Mouse (Mus musculus) forebrain, embryonic 11.5 days (tissue): Measurements from ENCODE around the gene C1ql4. TPM values are rescaled to one million over a fixed set of nuclear protein-coding genes. Genes with fewer than 3 reads are reported as not detected.
A peak's percentile ranks its signal among the peaks of the same experiment; 100 is the strongest.

Experiments
- ATAC-seq: fragments of 200-750 bp; cut with Nextera tagmentation; replicated peaks from 2 replicates; pipeline ENCODE4 v1.8.0; 2017; ENCODE audit warnings: moderate TSS enrichment; ENCODE audit not compliant: low FRiP score
- DNase-seq: peaks from one replicate; pipeline ENCODE4 v3.0.0-alpha.2; 2017; ENCODE audit warnings: low spot score
- H3K27ac ChIP-seq: fragments of 300-500 bp; sonication (generic); 2 replicates; pipeline ENCODE4 v1.5.1; 2014; ENCODE audit warnings: low read depth, low read length
- H3K27me3 ChIP-seq: fragments of 300-500 bp; sonication (generic); 2 replicates; pipeline ENCODE4 v1.6.1; 2014; ENCODE audit warnings: mild to moderate bottlenecking, low read length, mixed read lengths; ENCODE audit not compliant: control insufficient read depth, insufficient read depth
- H3K36me3 ChIP-seq: fragments of 300-500 bp; sonication (generic); 2 replicates; pipeline ENCODE4 v1.6.1; 2014; ENCODE audit warnings: mild to moderate bottlenecking, low read length, moderate library complexity, mixed read lengths; ENCODE audit not compliant: control insufficient read depth, insufficient read depth
- H3K4me1 ChIP-seq: fragments of 300-500 bp; sonication (generic); replicated peaks from 2 replicates; pipeline ENCODE4 v1.6.1; 2014; ENCODE audit warnings: low read length, mixed read lengths; ENCODE audit not compliant: control insufficient read depth, insufficient read depth
- H3K4me2 ChIP-seq: fragments of 300-500 bp; sonication (generic); 2 replicates; pipeline ENCODE4 v1.6.1; 2014; ENCODE audit warnings: low read depth, mild to moderate bottlenecking, low read length, moderate library complexity, mixed read lengths; ENCODE audit not compliant: severe bottlenecking
- H3K4me3 ChIP-seq: fragments of 300-500 bp; sonication (generic); 2 replicates; pipeline ENCODE4 v1.5.1; 2014; ENCODE audit warnings: low read depth, low read length
- H3K9ac ChIP-seq: fragments of 300-500 bp; sonication (generic); 2 replicates; pipeline ENCODE4 v1.6.1; 2014; ENCODE audit warnings: low read length
- H3K9me3 ChIP-seq: fragments of 300-500 bp; sonication (generic); 2 replicates; pipeline ENCODE4 v1.6.1; 2016; ENCODE audit warnings: low read length, mixed read lengths; ENCODE audit not compliant: control insufficient read depth
- WGBS: fragments of 180-500 bp; shearing (Covaris S2); extraction: QIAGEN DNeasy Blood & Tissue Kit; methylation state at CpG from one replicate; pipeline ENCODE4 v1.1.7; 2014; 5-methylcytosine and 5-hydroxymethylcytosine counted together
- polyA plus RNA-seq: library from polyadenylated mRNA; unstranded; fragments of >200 nt; fragmentation: Nextera tagmentation; extraction: Ambion mirVana; gene quantifications from 2 replicates; pipeline ENCODE4 v1.2.1, GENCODE M21; 2014

The C1ql4 gene
- polyA plus RNA-seq, 1 experiment from 2014 or later: 0.12 TPM

DNA sequence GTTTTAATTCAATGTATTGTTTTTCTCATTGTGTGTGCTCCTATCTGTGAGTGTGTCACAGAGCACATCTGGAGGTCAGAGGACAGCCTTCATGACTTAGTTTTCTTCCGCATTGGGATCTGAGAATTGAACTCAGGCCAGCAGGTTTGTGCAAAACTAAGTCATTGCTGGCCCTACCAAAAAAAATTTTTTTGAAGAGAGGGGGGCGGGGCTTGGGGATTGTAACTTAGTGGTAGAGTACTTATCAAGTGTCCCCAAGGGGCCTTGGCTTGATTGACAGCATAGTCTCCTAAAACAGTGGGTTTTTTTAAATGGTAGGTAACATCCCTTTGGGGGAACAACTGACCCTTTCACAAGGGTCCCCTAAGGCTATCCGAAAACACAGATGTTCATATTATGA is 23.5 kb upstream of the C1ql4 start:
- no peak overlapping the region for H3K9ac ChIP-seq
- ATAC-seq (no peak), DNase-seq (no peak)
- H3K27me3 ChIP-seq: no peaks in the 10 kb centered on the region
- no peak overlapping the region for H3K27ac ChIP-seq
- no peaks in the 10 kb centered on the region for H3K4me1 ChIP-seq
- H3K36me3 ChIP-seq: no peaks in the 10 kb centered on the region
- 91% methylated on average over 3 of the region's 3 CpGs for WGBS
- H3K4me3 ChIP-seq: no peak overlapping the region
- no peaks in the 10 kb centered on the region for H3K9me3 ChIP-seq
- no peak overlapping the region for H3K4me2 ChIP-seq

DNA sequence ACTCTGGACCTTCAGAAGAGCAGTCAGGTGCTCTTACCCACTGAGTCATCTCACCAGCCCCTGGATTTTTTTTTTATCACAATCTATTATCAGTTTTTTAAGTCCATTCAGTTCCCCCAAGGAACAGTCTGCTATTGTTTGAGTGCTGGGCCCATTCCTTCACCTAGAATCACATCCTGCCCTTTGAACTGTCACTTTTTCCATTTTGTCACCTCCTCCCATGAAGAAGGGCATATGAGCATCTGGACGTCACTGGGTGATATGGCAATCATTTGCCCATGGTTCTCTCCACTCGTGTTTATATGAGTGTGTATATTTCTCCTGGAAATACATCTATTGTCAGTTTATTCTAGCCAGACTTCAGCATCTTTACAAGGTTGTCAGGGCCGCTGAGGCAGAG is 20.2 kb upstream of the C1ql4 start:
- no peaks in the 10 kb centered on the region for H3K36me3 ChIP-seq
- 89% methylated on average over 3 of the region's 3 CpGs for WGBS
- H3K27ac ChIP-seq: no peak overlapping the region

DNA sequence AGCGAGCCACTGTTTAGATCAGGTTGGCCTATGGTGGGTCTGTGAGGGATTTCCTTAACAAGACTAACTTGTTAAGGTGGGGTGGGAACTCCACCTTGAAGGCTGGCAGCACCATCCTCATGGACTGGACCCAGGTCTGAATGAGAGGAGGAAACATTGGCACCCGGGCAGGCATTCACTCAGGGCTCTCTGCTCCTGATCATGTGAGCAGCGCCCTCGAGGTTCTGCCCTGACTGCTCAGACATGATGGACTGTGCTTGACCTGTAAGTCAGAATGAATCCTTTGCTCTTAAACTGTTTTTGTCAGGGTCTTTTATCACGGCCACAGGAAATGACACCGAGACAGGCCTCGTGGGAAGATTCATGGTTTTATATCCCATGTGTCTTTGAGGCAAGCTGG is 17.6 kb upstream of the C1ql4 start:
- Histone ChIP-seq H3K27ac (no peak overlapping the region), H3K36me3 (no peaks in the 10 kb centered on the region), H3K4me2 (no peak overlapping the region), H3K4me3 (no peak overlapping the region), H3K27me3 (no peaks in the 10 kb centered on the region), H3K9me3 (no peaks in the 10 kb centered on the region), H3K9ac (no peak overlapping the region), H3K4me1 (no peaks in the 10 kb centered on the region)
- DNase-seq: no peak
- WGBS: 89% methylated on average over 7 of the region's 7 CpGs
- ATAC-seq: no peak

More for the DNA sequence above, 20.2 kb upstream of the C1ql4 start:
- H3K4me2 ChIP-seq: no peak overlapping the region
- H3K27me3 ChIP-seq: no peaks in the 10 kb centered on the region
- no peak overlapping the region for H3K9ac ChIP-seq
- H3K9me3 ChIP-seq: no peaks in the 10 kb centered on the region
- H3K4me1 ChIP-seq: no peaks in the 10 kb centered on the region
- ATAC-seq (no peak), DNase-seq (no peak)
- no peak overlapping the region for H3K4me3 ChIP-seq

DNA sequence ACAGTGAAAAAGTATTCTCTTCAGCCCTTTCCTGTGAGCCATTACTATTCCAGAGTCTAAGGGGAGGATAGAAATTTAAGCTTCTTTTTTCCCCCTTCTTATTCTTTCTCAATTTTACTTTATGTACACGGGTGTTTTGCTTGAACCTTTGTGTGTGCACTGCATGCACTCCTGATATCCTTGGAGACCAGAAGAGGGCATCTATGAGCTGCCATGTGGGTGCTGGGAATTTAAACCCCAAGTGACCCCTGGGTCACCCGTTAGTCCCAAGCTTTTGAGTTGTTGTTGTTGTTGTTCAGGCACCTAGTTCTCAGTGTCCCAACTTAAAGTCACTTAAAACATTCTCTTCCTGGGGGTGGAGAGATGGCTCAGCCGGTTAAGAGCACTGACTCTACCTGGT is 12.4 kb upstream of the C1ql4 start:
- ATAC-seq (no peak), DNase-seq (no peak)
- H3K9me3 ChIP-seq: no peaks in the 10 kb centered on the region
- H3K4me1 ChIP-seq: peaks cover 20% of the 10 kb centered on the region
- no peaks in the 10 kb centered on the region for H3K36me3 ChIP-seq
- H3K4me2 ChIP-seq: no peak overlapping the region
- H3K27me3 ChIP-seq: peaks cover 48% of the 10 kb centered on the region
- H3K9ac ChIP-seq: no peak overlapping the region
- 48% methylated on average over 3 of the region's 3 CpGs for WGBS
- no peak overlapping the region for H3K4me3 ChIP-seq
- H3K27ac ChIP-seq: no peak overlapping the region

DNA sequence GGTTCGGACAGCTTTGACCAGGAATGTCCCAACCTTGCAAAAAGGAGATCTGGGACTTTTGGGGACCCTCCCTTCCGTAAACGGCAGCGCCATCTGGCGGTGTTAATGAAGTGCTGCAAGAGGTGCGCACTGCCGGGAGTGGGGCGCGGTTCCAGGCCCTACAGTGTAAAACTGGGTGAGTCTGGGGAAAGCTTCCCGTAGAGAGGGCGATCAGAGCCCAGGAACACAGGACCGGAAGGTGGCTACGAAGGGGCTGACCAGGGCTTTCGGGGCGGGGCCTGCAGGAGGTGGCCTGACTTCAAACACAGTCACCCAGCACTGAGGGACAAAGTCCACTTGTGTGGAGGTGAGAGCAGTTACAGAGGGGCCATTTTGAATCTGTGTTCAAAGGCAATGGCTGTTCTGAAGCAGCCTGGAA is 11.5 kb upstream of the C1ql4 start:
- H3K9me3 ChIP-seq: no peaks in the 10 kb centered on the region
- DNase-seq (peak; percentile 81), ATAC-seq (peak; percentile 25; the same call in 1 of the 2 replicates)
- peaks cover 22% of the 10 kb centered on the region for H3K4me1 ChIP-seq
- no peak overlapping the region; the same call in 1 of the 2 replicates for H3K4me3 ChIP-seq
- peaks cover 54% of the 10 kb centered on the region for H3K27me3 ChIP-seq
- under 1% methylated on average over 15 of the region's 15 CpGs for WGBS
- 0 out of 2 replicates have a peak overlapping the region, but pooled peaks have one; percentile 18 for H3K4me2 ChIP-seq
- no peak overlapping the region for H3K27ac ChIP-seq
- no peaks in the 10 kb centered on the region for H3K36me3 ChIP-seq
- peak overlapping the region; percentile 35; the same call in 1 of the 2 replicates for H3K9ac ChIP-seq

DNA sequence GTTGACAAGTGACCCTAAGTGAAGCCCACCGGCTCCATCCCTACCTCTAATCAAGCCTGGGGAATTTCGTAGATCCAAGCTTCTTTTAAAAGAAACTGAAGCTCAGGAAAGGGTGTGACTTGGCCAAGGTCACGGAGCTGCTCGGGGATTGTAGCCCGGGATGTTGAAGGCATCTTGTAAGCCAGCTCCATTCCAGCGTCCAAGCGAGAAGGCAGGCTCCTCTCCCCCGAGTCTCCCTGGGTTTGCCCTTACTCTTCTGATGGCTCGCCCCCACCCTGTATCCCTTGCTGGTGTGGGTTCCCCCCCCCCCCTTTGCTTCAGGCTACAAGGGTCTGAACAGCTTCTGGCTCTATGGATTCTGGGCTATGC is 10.9 kb upstream of the C1ql4 start:
- Histone ChIP-seq H3K27me3 (peaks cover 57% of the 10 kb centered on the region), H3K4me3 (peak overlapping the region; percentile 32), H3K9me3 (no peaks in the 10 kb centered on the region), H3K36me3 (no peaks in the 10 kb centered on the region), H3K27ac (no peak overlapping the region), H3K9ac (peak overlapping the region; percentile 49), H3K4me1 (peaks cover 27% of the 10 kb centered on the region), H3K4me2 (peak overlapping the region; percentile 59)
- no peak for DNase-seq
- WGBS: 2% methylated on average over 9 of the region's 9 CpGs
- ATAC-seq: peak; percentile 22; the same call in 1 of the 2 replicates

DNA sequence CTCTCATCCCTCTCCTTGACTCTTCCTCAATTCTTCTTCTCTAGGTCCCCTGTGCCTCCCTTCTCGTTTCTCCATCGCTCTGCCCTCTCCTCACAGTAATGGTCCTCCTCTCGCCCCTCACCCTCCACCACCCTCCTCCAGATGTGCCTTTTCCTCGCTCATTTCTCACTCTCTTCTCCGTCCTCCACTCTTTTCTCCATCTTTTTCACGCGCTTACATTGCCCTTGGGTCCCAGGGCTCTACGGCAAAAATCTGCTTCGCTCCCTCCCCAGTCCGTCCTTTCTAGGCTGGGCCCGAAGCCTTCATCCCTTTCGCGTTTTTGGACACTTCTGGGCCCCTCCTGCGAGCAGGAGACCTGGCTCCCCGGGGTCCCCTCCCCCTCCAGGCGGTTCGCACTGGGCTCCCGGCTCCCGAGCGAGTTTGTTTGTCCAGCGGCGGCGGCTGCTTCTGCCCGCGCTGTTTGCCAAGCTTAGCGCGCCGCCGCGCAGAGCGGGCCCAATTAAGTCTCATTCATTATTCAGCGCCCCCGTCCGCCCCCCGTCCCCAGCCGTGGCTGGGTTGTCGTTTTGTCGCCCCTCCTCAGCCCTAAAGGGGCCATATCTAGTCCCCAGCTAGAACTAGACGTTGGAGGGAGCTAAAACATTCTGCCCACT is 10.3 kb upstream of the C1ql4 start:
- WGBS: under 1% methylated on average over 38 of the region's 39 CpGs

DNA sequence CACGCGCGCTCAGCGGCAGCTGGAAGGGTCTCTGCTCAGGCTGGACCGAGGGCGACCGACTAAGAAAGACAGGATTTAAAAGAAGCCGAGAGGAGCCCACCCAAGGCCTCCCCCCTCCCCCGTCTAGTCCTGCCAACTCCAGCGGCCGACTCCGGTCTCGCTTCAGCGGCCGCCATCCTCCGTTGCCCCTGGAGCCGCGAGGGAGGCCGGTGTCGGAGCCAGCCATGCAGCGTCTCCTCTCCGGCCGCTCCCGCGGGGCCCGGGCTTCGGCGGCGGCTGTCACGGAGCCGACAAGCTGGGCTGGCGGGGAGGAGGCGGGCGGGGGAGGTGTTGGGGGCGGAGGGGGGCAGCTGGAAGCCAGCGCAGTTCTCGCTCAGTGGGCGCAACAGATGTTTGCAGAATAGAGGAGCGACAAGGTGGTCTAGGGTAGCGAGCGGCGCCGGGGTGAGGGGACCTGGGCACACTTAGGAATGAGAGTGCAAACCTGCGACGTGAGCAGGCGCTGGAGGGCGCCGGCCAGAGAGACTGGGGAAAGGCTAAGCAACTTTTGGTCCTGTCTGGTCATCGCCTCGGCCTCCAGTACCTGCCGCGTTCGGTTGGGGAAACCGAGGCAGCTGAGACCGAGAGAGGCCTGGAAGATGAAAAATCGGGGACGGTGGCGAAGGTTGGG is 9.3 kb upstream of the C1ql4 start:
- ATAC-seq: peak; percentile 31; the same call in 1 of the 2 replicates
- Histone ChIP-seq H3K9ac (peak overlapping the region; percentile 47), H3K4me3 (peak overlapping the region; percentile 32), H3K36me3 (no peaks in the 10 kb centered on the region), H3K9me3 (no peaks in the 10 kb centered on the region), H3K27ac (no peak overlapping the region), H3K27me3 (peaks cover 69% of the 10 kb centered on the region), H3K4me2 (peak overlapping the region; percentile 59), H3K4me1 (peaks cover 27% of the 10 kb centered on the region)
- peak; percentile 78 for DNase-seq
- WGBS: under 1% methylated on average over 53 of the region's 58 CpGs

More for the DNA sequence above, 10.3 kb upstream of the C1ql4 start:
- H3K9ac ChIP-seq: peak overlapping the region; percentile 49
- peak overlapping the region; percentile 32 for H3K4me3 ChIP-seq
- no peak overlapping the region for H3K27ac ChIP-seq
- ATAC-seq (peak; percentile 18; the same call in 1 of the 2 replicates), DNase-seq (peak; percentile 79)
- peaks cover 27% of the 10 kb centered on the region for H3K4me1 ChIP-seq
- peak overlapping the region; percentile 59 for H3K4me2 ChIP-seq
- H3K27me3 ChIP-seq: peaks cover 59% of the 10 kb centered on the region
- no peaks in the 10 kb centered on the region for H3K36me3 ChIP-seq
- H3K9me3 ChIP-seq: no peaks in the 10 kb centered on the region
